Mouse (Mus musculus): Measurements from ENCODE around the gene Runx2.

Gene Runx2

GRCm38 (mm10) chr17:44588470-44588869 lies 226.1 kb downstream of the Runx2 start:
- DNase-seq (ENCODE audit: low read depth), result no peak

- peak; percentile 78 for DNase-seq (ENCODE audit: low read depth)
Measured at GRCm38 (mm10) chr17:44588020-44588419, 226.6 kb downstream of the Runx2 start.

- no peak for DNase-seq (ENCODE audit: low read depth)
Measured at GRCm38 (mm10) chr17:44586196-44586595, 228.4 kb downstream of the Runx2 start.

- DNase-seq (ENCODE audit: low read depth), result peak; percentile 72
Measured at GRCm38 (mm10) chr17:44584781-44585180, 229.8 kb downstream of the Runx2 start.

GRCm38 (mm10) chr17:44577791-44578190 lies 236.8 kb downstream of the Runx2 start:
- DNase-seq (ENCODE audit: low read depth), result no peak

GRCm38 (mm10) chr17:44570899-44571298 lies 243.7 kb downstream of the Runx2 start:
- no peak for DNase-seq (ENCODE audit: low read depth)

- no peak for DNase-seq (ENCODE audit: low read depth)
Measured at GRCm38 (mm10) chr17:44569020-44569621, 245.5 kb downstream of the Runx2 start.

GRCm38 (mm10) chr17:44566992-44567391 lies 247.6 kb downstream of the Runx2 start:
- DNase-seq (ENCODE audit: low read depth), result no peak

- DNase-seq (ENCODE audit: low read depth), result no peak
Measured at GRCm38 (mm10) chr17:44565884-44566515, 248.6 kb downstream of the Runx2 start.

- DNase-seq (ENCODE audit: low read depth), result peak; percentile 90
Measured at GRCm38 (mm10) chr17:44565311-44565831, 249.2 kb downstream of the Runx2 start.

- DNase-seq (ENCODE audit: low read depth), result no peak
Measured at GRCm38 (mm10) chr17:44564611-44565198, 249.9 kb downstream of the Runx2 start.

GRCm38 (mm10) chr17:44560016-44560415 lies 254.6 kb downstream of the Runx2 start:
- peak; percentile 79 for DNase-seq (ENCODE audit: low read depth)

- no peak for DNase-seq (ENCODE audit: low read depth)
Measured at GRCm38 (mm10) chr17:44557199-44558111, 257.1 kb downstream of the Runx2 start.

GRCm38 (mm10) chr17:44554941-44555340 lies 259.7 kb downstream of the Runx2 start:
- DNase-seq (ENCODE audit: low read depth), result peak; percentile 59

- peak; percentile 61 for DNase-seq (ENCODE audit: low read depth)
Measured at GRCm38 (mm10) chr17:44549551-44549950, 265.0 kb downstream of the Runx2 start.

- peak; percentile 78 for DNase-seq (ENCODE audit: low read depth)
Measured at GRCm38 (mm10) chr17:44547922-44548321, 266.7 kb downstream of the Runx2 start.

- peak; percentile 51 for DNase-seq (ENCODE audit: low read depth)
Measured at GRCm38 (mm10) chr17:44546801-44547200, 267.8 kb downstream of the Runx2 start.

GRCm38 (mm10) chr17:44545141-44545813 lies 269.3 kb downstream of the Runx2 start:
- no peak for DNase-seq (ENCODE audit: low read depth)

GRCm38 (mm10) chr17:44542706-44543105 lies 271.9 kb downstream of the Runx2 start:
- DNase-seq (ENCODE audit: low read depth), result no peak

GRCm38 (mm10) chr17:44540699-44541098 lies 273.9 kb downstream of the Runx2 start:
- no peak for DNase-seq (ENCODE audit: low read depth)

- DNase-seq (ENCODE audit: low read depth), result no peak
Measured at GRCm38 (mm10) chr17:44538921-44539320, 275.7 kb downstream of the Runx2 start.

- no peak for DNase-seq (ENCODE audit: low read depth)
Measured at GRCm38 (mm10) chr17:44530000-44530399, 284.6 kb downstream of the Runx2 start.
